Mouse (Mus musculus): ENCODE results near the gene Sh3gl3.

Gene Sh3gl3

GRCm38 (mm10) chr7:82173540-82173939 is at the start of gene Sh3gl3:
Gene Sh3gl3 (plus strand): TSS chr7:82173840.
- DNase-seq, result peak; percentile 19

DNA sequence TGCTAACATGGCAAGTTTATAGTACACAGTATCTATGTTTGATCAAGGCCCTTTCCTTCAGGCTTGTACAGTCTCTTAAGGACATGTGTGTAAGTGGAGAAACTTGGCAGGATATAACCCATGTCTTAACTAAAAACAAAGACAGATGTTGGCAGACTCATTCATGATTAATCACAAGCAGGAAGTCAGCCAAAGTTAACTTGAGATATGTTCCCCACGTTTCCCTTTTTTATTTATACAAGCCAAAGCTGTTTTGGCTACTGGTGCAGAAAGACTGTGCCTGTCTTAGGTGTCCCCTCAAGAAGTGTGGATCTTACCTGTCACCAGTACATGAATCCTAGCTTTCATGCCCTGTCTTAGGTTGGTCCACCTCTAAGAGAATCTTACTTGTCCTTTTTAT is 35.4 kb upstream of the Sh3gl3 start:
- no peak for DNase-seq

DNA sequence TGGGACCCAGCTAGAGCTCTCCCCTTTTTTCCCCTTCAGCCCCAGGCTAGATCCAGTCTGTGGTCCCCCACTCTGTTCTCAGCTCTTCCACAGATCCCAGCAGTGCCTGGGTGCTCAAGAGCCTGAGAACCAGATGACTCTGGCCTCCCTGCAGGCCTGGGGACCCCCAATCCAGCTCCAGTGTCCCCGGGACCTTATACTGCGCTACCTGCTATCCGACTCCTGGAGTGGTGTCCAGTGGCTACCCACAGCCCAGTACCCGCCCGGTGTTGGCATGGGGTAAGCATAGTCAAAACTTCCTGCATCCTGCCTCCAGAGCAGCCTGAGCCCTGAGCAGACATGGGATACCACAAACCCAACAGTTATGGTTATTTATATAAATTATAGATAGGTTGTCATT is 26.5 kb upstream of the Sh3gl3 start:
- no peak for DNase-seq

DNA sequence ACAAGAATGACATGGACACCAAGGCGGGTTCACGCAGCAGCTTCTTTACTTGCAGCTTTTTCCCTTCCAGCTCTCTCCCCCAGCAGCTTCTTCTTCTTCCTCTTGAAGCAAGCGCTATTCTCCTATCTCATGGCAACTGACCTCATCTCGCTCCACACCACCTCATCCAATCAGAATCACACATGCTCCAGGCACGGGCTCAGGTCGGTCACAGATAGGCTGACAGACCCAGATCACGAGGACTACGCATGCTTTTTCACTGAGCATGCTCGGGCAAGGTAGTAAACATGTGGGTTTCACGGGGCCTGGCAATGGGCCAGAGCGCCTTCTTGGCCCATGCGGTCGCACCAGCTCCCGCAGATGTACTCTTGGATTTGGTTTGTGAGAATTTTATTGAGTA is 9.0 kb upstream of the Sh3gl3 start:
- no peak for DNase-seq

- peak; percentile 84 for DNase-seq
Measured at GRCm38 (mm10) chr7:82174571-82175326, 1.1 kb downstream of the Sh3gl3 start.

DNA sequence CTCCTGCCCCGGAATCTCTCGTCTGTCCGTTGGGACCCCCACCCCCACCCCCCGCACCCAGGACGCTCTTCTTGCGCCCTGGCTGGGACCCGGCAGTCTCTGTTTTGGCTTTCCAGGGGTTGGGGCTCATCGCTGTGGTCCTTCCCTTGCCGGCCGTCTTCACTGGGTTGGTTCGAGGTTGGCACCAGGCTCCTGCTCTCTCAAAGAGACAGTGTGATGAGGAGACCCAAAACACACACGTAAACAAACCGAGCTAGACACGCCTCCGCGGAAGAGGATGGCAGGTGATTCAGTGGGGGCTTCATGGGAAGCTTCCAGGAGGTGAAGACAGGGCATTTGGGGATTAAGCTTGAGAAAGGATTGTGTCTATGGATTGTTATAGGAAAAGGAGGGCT is 1.7 kb downstream of the Sh3gl3 start:
- peak; percentile 24 for DNase-seq

DNA sequence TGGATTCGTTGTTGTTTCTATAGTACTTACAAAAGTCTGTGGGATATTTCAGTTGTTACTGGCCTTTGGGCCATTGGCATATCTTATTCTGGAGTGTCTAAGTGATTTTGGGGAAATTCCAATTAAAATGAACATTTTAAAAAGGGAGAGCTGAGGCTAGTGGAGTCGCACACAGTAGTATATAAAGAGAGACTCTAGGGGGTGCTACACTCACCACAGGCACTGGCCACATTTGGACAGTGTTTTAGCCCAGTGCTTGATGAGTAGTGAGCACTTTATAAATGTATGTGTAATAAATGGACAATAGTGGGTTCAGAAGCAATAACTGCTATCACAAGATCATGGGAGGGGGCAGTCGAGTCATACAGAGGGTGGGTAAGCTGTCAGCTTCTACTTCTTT is 2.6 kb downstream of the Sh3gl3 start:
- no peak for DNase-seq

- DNase-seq, result no peak
Measured at GRCm38 (mm10) chr7:82177336-82177735, 3.7 kb downstream of the Sh3gl3 start.

DNA sequence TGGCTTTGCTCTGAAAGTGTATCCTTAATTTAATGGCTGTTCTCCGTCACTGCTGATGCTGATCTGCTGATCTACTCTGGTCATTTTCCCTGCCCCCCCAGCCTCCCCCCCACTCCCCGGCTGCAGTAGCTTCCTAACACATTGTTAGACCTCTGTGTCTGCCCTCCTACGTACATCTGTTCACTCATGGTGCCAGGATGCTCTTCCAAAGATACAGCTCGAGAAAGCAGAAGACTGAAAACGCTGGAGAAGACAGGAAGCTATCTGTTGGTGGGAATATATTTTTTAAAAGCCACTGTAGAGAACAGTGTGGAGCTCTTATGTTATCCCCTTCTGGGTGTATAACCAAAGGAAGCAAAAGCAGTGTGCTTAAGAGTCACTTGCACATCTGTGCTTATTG is 7.3 kb downstream of the Sh3gl3 start:
- no peak for DNase-seq

DNA sequence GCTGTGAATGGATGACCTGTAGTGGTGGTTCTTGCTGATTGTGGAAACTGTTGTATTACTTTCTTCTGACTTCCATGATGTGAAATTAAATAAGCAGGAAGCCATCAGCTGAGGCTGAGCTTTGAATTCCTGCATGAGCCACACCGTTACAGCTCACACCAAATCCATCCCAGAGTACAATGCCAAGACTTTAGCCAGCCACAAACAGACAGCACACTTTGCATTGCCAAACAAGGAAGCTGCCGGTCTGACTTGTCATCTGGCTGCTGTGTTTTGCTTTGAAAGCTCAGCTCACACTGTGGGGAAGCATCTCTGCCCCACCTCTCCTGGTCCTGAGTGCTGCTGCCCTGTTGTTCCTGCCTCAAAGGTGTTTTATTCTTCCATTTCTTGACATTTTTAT is 9.1 kb downstream of the Sh3gl3 start:
- DNase-seq, result no peak

GRCm38 (mm10) chr7:82191604-82192003 is 18.0 kb downstream of the Sh3gl3 start:
- DNase-seq, result no peak

GRCm38 (mm10) chr7:82192512-82192911 is 18.9 kb downstream of the Sh3gl3 start:
- no peak for DNase-seq

DNA sequence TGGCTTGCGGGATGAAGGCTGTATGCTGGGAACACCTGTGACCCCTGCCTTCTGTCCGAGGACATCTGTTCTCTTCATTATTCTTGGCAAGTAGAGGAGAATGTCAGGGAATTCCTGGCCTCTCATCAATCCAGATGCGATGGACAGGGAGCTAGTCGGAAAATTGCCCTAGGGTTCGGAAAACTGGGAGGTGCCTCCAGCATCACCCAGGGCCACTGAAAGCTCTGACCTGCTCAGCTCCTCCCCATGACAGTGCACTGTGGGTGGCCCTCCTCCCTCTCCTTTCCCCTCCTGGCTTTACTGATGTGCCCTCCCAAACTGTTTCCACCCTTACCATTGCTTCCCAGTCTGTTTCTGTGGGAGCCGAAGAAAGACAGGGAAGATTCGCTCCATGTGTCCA is 29.5 kb downstream of the Sh3gl3 start:
- no peak for DNase-seq

DNA sequence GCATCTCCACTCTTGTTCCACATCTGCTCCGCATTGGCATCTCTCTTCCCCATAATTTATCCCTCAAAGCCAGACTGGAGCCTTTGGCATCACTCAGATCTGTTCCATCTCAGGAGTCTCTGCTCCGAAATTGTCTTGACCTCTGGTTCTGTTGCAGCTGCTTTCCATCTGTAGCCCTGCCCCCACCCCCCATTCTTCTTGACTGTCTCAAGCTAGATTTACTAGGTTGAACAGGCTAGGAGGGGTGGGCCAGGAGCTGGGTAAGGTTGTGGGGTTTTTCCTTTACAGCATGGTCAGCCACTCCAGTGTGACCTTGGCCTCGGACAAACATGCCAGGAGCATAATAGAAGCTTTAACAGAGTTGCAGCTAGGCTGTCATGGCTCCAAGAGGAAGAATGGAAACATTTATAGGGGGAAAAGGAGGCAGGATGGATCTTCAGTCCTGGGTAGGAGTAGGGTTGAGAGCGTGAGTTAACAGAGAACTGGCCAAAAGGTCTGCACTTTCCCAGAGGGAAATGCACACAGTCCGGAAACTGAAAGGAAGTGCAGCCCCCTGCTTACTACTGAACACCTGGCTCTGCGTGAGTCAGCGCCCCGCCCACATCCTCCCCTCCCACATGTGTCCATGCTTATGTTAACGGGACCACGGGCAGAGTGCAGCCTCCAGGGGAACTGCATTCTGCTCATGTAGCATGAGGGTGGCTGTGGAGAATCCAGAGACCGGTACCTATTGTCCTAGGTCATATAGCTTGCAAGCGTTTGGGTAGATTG is 30.6 kb downstream of the Sh3gl3 start:
- no peak for DNase-seq

GRCm38 (mm10) chr7:82204975-82205374 is 31.3 kb downstream of the Sh3gl3 start:
- no peak for DNase-seq

- peak; percentile 89 for DNase-seq
Measured at GRCm38 (mm10) chr7:82206787-82207186, 33.1 kb downstream of the Sh3gl3 start.

DNA sequence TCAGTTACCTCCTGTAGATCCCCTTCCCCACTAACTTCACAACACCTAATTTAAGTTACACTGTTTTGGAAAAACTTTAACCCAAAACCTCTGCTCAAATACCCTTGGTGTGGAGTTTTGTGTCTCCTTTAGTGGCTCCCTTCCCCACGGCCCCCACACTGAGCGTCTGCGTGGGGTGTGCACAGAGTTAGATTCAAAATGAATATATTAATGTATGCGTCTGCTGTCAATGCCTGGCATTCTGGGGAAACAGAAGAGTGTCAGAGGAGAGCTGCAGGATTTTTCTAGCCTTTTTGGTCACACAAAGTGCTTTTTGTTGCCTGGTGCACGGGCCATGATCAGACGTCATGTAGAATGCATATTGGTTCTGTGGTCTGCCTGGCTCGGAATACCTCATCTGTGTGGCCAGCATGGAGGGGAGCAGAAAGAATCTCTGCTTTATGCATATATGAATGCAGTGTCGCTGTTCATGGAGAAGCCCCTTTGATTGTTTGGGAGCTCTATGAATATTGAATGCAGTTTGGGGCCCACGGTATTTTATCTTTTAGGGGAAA is 47.8 kb downstream of the Sh3gl3 start:
- DNase-seq, result no peak

DNA sequence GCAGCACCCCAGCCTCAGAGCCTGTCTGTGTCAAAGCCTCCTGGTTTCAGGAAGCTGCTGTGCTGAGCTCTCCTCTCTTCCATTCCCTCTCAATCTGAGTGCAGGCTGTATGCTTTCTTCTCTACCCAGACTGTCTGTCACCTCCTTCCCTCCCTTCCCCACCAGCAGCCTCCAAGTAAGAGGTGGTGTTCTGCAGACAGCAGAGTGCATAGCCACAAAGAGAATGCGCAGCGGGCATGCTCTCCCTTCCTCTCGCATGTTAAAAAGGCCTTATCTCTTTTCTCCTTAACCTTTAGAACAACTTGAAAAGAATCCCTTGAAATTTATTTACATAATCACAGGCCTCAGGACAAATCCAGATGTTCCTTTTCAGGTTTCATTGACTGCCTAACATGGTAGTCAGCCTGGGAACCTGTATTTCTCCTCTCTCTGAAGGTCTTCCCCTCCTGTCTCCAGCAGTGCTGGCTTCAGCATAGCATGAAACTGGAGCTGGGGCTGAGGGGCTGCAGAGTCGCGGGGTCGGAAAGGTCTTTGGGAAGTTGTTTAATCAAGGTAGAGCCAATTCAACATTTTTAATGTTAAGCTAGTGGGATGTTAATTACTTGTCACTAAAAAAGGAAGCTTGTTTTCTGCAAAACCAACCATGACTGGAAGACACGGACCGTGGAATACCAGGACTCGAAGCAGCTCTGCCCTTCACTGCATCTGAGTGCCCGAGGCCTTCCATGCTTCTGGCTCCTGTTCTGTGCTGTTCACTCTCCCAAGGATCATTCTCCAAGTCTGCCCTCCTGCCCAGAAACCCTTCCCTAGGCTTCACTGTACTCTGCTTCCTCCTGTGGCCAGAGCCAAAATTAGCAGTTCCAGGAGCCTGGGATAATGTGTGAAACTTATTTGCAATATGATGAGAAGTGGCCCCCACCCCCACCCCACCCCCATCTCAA is 50.5 kb downstream of the Sh3gl3 start:
- DNase-seq, result no peak

DNA sequence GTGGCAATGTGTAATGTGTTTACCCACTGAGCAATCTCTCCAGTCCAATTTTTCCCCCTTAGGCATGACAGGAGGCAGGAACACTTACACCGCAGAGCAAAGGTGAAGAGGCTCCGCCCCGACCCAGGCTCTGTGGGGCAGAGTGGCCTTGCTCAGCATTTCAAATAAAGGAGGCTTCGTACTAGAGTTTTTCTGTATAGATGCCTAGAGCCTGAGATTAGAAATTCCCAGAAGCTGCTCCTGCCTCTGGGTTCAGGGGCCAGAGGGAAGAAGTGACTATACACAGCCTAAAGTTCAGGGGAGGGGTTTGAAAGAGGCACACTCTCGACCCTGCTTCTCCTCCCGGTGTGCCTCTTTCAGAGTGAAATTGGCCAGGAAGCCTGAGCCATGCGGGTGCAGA is 59.6 kb downstream of the Sh3gl3 start:
- no peak for DNase-seq

- DNase-seq, result no peak
Measured at GRCm38 (mm10) chr7:82234010-82234897, 60.6 kb downstream of the Sh3gl3 start.

GRCm38 (mm10) chr7:82234898-82235290 is 61.3 kb downstream of the Sh3gl3 start:
- DNase-seq, result no peak

GRCm38 (mm10) chr7:82235486-82235885 is 61.8 kb downstream of the Sh3gl3 start:
- DNase-seq, result no peak

All from cerebellum, adult 9-11 months (tissue).